Mouse (Mus musculus): Measurements from ENCODE around the gene Gm11562. TPM values are rescaled to one million over a fixed set of nuclear protein-coding genes. Genes with fewer than 3 reads are reported as not detected.

Gene Gm11562
- not detected in 4 replicates for total RNA-seq (2023; ENCODE audit: inconsistent age)

DNA sequence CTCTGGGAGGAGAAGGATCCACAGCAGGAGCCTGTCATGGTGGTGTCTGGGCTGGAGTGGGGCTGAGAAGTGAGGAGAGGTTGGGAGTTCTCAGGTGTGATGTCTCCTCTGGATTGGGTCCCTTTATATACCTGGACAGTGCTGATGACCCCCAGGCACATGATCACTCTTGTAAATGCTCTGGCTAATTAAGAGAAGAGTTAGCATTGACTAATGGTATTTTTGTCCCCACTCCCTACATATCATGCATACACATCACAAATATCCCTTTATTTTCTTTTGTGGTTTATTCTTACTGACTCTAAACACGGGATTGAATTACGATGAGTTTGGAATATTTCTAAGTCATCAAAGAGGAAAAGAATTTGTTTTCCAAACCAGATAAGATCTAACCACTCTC is at the start of gene Gm11562:
Gene Gm11562, minus strand, starts transcription at position 101 of the 400 bp plus-strand sequence.

GRCm38 (mm10) chr11:99665860-99666259 is 45.6 kb upstream of the Gm11562 start, which contains the start of gene Krtap4-6:
TSS of gene Krtap4-6 (minus strand) at chr11:99665960.

DNA sequence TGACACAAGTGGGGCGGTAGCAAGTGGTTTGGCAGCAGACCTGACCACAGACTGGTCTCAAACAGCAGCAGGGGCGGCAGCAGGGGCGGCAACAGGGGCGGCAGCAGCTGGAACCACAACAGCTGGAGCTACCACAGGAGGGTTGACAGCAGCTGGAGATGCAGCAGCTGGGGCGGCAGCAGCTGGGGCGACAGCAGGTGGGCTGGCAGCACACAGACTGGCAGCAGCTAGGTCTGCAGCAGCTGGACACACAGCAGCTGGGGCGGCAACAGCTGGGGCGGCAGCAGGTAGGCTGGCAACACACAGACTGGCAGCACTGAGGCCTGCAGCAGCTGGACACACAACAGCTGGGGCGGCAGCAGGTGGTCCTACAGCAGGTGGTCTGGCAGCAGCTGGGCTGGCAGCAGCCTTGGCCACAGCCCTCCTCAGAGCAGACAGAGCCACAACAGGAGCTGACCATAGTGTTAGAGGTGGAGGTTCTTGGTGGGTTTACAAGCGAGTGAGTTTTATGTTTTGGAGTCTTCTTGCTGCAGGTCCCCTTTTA is 38.3 kb upstream of the Gm11562 start, which contains the start of gene Gm11563:
Gene Gm11563, minus strand, starts transcription at position 494 of the 544 bp plus-strand sequence.

GRCm38 (mm10) chr11:99650136-99650535 is 29.9 kb upstream of the Gm11562 start, which contains the start of gene Gm11555:
TSS of gene Gm11555 (minus strand) at chr11:99650236.

DNA sequence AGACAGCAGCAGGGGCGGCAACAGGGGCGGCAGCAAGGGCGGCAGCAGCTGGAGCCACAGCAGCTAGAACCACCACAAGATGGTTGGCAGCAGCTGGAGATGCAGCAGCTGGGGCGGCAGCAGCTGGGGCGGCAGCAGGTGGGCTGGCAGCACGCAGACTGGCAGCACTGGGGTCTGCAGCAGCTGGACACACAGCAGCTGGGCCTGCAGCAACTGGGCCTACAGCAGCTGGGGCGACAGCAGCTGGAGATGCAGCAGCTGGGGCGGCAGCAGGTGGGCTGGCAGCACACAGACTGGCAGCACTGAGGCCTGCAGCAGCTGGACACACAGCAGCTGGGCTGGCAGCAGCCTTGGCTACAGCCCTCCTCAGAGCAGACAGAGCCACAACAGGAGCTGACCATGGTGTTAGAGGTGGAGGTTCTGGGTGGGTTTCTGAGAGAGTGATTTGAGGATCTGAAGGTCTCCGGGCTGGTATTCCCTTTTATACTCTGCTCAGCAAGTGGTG is 23.5 kb upstream of the Gm11562 start, which contains the start of gene Krtap4-7:
Gene Krtap4-7, minus strand, starts transcription at position 455 of the 505 bp plus-strand sequence.

GRCm38 (mm10) chr11:99634653-99635134 is 14.5 kb upstream of the Gm11562 start, which contains the start of gene Krtap4-2:
TSS of gene Krtap4-2 (minus strand) at chr11:99635084.

GRCm38 (mm10) chr11:99628138-99628537 is 7.9 kb upstream of the Gm11562 start, which contains the start of gene Krtap4-1:
TSS of gene Krtap4-1 (minus strand) at chr11:99628238.

GRCm38 (mm10) chr11:99614796-99615363 is 5.4 kb downstream of the Gm11562 start, which contains the start of gene Krtap2-4:
TSS of gene Krtap2-4 (minus strand) at chr11:99614846.

GRCm38 (mm10) chr11:99610089-99610488 is 10.1 kb downstream of the Gm11562 start, which contains the start of gene Gm11937:
TSS of gene Gm11937 (minus strand) at chr11:99610189.

GRCm38 (mm10) chr11:99603208-99603607 is 17.0 kb downstream of the Gm11562 start, which contains the start of gene Gm11938:
TSS of gene Gm11938 (minus strand) at chr11:99603308.

GRCm38 (mm10) chr11:99597742-99598141 is 22.5 kb downstream of the Gm11562 start, which contains the start of gene Krtap9-3:
TSS of gene Krtap9-3 (minus strand) at chr11:99598105.

GRCm38 (mm10) chr11:99590981-99591380 is 29.3 kb downstream of the Gm11562 start, which contains the start of gene Krtap1-3:
TSS of gene Krtap1-3 (minus strand) at chr11:99591339.

GRCm38 (mm10) chr11:99583245-99583704 is 37.0 kb downstream of the Gm11562 start, which contains the start of gene Krtap1-4:
TSS of gene Krtap1-4 (minus strand) at chr11:99583654.

GRCm38 (mm10) chr11:99580636-99581035 is 39.6 kb downstream of the Gm11562 start, which contains the start of gene Krtap1-5:
TSS of gene Krtap1-5 (minus strand) at chr11:99581016.

Other genes starting within 250 kb of the Gm11562 start
- gene Krt28, start 245.5 kb downstream of the Gm11562 start, total RNA-seq (2023; ENCODE audit: inconsistent age): not detected in 4 replicates
- 1.7 to 4.1 TPM (median 2.1 TPM) in 4 replicates for gene Krt10, start 231.1 kb downstream of the Gm11562 start, total RNA-seq (2023; ENCODE audit: inconsistent age)
- not detected in 4 replicates for gene Krt12, start 198.2 kb downstream of the Gm11562 start, total RNA-seq (2023; ENCODE audit: inconsistent age)
- not detected in 4 replicates for gene Krt20, start 182.3 kb downstream of the Gm11562 start, total RNA-seq (2023; ENCODE audit: inconsistent age)
- not detected in 4 replicates for gene Krt23, start 127.3 kb downstream of the Gm11562 start, total RNA-seq (2023; ENCODE audit: inconsistent age)
- gene Krt39, start 99.1 kb downstream of the Gm11562 start, total RNA-seq (2023; ENCODE audit: inconsistent age): not detected in 4 replicates
- not detected in 4 replicates for gene Krt40, start 77.3 kb downstream of the Gm11562 start, total RNA-seq (2023; ENCODE audit: inconsistent age)
- gene Krtap3-3, start 69.6 kb downstream of the Gm11562 start, total RNA-seq (2023; ENCODE audit: inconsistent age): not detected in 4 replicates
- gene Krtap3-2, start 63.6 kb downstream of the Gm11562 start, total RNA-seq (2023; ENCODE audit: inconsistent age): not detected in 4 replicates
- gene Gm11939, start 61.0 kb downstream of the Gm11562 start, total RNA-seq (2023; ENCODE audit: inconsistent age): not detected in 4 replicates
- gene Krtap3-1, start 53.8 kb downstream of the Gm11562 start, total RNA-seq (2023; ENCODE audit: inconsistent age): not detected in 4 replicates
- not detected in 4 replicates for gene Krtap1-5, start 39.4 kb downstream of the Gm11562 start, total RNA-seq (2023; ENCODE audit: inconsistent age)
- gene Krtap1-4, start 36.8 kb downstream of the Gm11562 start, total RNA-seq (2023; ENCODE audit: inconsistent age): not detected in 4 replicates
- gene Krtap1-3, start 29.1 kb downstream of the Gm11562 start, total RNA-seq (2023; ENCODE audit: inconsistent age): not detected in 4 replicates
- gene Krtap9-3, start 22.3 kb downstream of the Gm11562 start, total RNA-seq (2023; ENCODE audit: inconsistent age): not detected in 4 replicates
- gene Gm11938, start 17.1 kb downstream of the Gm11562 start, total RNA-seq (2023; ENCODE audit: inconsistent age): not detected in 4 replicates
- not detected in 4 replicates for gene Gm11937, start 10.2 kb downstream of the Gm11562 start, total RNA-seq (2023; ENCODE audit: inconsistent age)
- gene Krtap2-4, start 5.6 kb downstream of the Gm11562 start, total RNA-seq (2023; ENCODE audit: inconsistent age): not detected in 4 replicates
- not detected in 4 replicates for gene Krtap4-1, start 7.8 kb upstream of the Gm11562 start, total RNA-seq (2023; ENCODE audit: inconsistent age)
- gene Krtap4-2, start 14.6 kb upstream of the Gm11562 start, total RNA-seq (2023; ENCODE audit: inconsistent age): not detected in 4 replicates
- gene Krtap4-7, start 23.7 kb upstream of the Gm11562 start, total RNA-seq (2023; ENCODE audit: inconsistent age): not detected in 4 replicates
- not detected in 4 replicates for gene Gm11555, start 29.8 kb upstream of the Gm11562 start, total RNA-seq (2023; ENCODE audit: inconsistent age)
- gene Gm11563, start 38.5 kb upstream of the Gm11562 start, total RNA-seq (2023; ENCODE audit: inconsistent age): not detected in 4 replicates
- gene Krtap4-6, start 45.5 kb upstream of the Gm11562 start, total RNA-seq (2023; ENCODE audit: inconsistent age): not detected in 4 replicates
- not detected in 4 replicates for gene Gm14190, start 70.3 kb upstream of the Gm11562 start, total RNA-seq (2023; ENCODE audit: inconsistent age)
- not detected in 4 replicates for gene Gm14180, start 113.9 kb upstream of the Gm11562 start, total RNA-seq (2023; ENCODE audit: inconsistent age)
- gene Gm11595, start 152.5 kb upstream of the Gm11562 start, total RNA-seq (2023; ENCODE audit: inconsistent age): not detected in 4 replicates
- gene Krtap4-8, start 160.3 kb upstream of the Gm11562 start, total RNA-seq (2023; ENCODE audit: inconsistent age): not detected in 4 replicates
- gene Krtap4-9, start 164.8 kb upstream of the Gm11562 start, total RNA-seq (2023; ENCODE audit: inconsistent age): not detected in 4 replicates
- not detected in 4 replicates for gene Gm11596, start 173.0 kb upstream of the Gm11562 start, total RNA-seq (2023; ENCODE audit: inconsistent age)
- not detected in 4 replicates for gene Gm11569, start 178.5 kb upstream of the Gm11562 start, total RNA-seq (2023; ENCODE audit: inconsistent age)
- not detected in 4 replicates for gene Gm11554, start 184.0 kb upstream of the Gm11562 start, total RNA-seq (2023; ENCODE audit: inconsistent age)
- not detected in 4 replicates for gene Krtap4-13, start 189.5 kb upstream of the Gm11562 start, total RNA-seq (2023; ENCODE audit: inconsistent age)
- not detected in 4 replicates for gene Gm11564, start 195.2 kb upstream of the Gm11562 start, total RNA-seq (2023; ENCODE audit: inconsistent age)
- not detected in 4 replicates for gene 2300003K06Rik, start 217.6 kb upstream of the Gm11562 start, total RNA-seq (2023; ENCODE audit: inconsistent age)
- not detected in 4 replicates for gene Krtap4-16, start 231.2 kb upstream of the Gm11562 start, total RNA-seq (2023; ENCODE audit: inconsistent age)
- not detected in 4 replicates for gene Gm11568, start 237.5 kb upstream of the Gm11562 start, total RNA-seq (2023; ENCODE audit: inconsistent age)
- gene Gm11559, start 244.0 kb upstream of the Gm11562 start, total RNA-seq (2023; ENCODE audit: inconsistent age): not detected in 4 replicates